Mouse (Mus musculus): ENCODE measurements around the gene March6.

The March6 gene

GRCm38 (mm10) chr15:31511406-31511771 is 19.5 kb downstream of the March6 start:
- no peak for DNase-seq

- no peak for DNase-seq
Observed at GRCm38 (mm10) chr15:31510477-31511405, 20.1 kb downstream of the March6 start.

GRCm38 (mm10) chr15:31505082-31505481 is 25.8 kb downstream of the March6 start:
- DNase-seq, result no peak

- DNase-seq, result no peak
Observed at GRCm38 (mm10) chr15:31503447-31503846, 27.4 kb downstream of the March6 start.

- DNase-seq, result no peak
Observed at GRCm38 (mm10) chr15:31502996-31503395, 27.9 kb downstream of the March6 start.

- DNase-seq, result no peak
Observed at GRCm38 (mm10) chr15:31502313-31502712, 28.5 kb downstream of the March6 start.

GRCm38 (mm10) chr15:31494803-31495202 is 36.0 kb downstream of the March6 start:
- DNase-seq, result no peak

- no peak for DNase-seq
Observed at GRCm38 (mm10) chr15:31494310-31494709, 36.5 kb downstream of the March6 start.

GRCm38 (mm10) chr15:31487407-31487806 is 43.4 kb downstream of the March6 start:
- no peak for DNase-seq

- DNase-seq, result no peak
Observed at GRCm38 (mm10) chr15:31476678-31477077, 54.2 kb downstream of the March6 start.

GRCm38 (mm10) chr15:31472645-31473574 is 57.9 kb downstream of the March6 start:
- DNase-seq, result no peak

- DNase-seq, result no peak
Observed at GRCm38 (mm10) chr15:31471529-31471928, 59.3 kb downstream of the March6 start.

- no peak for DNase-seq
Observed at GRCm38 (mm10) chr15:31469497-31469896, 61.4 kb downstream of the March6 start.

- DNase-seq, result no peak
Observed at GRCm38 (mm10) chr15:31468806-31469205, 62.0 kb downstream of the March6 start.

- DNase-seq, result no peak
Observed at GRCm38 (mm10) chr15:31466749-31467148, 64.1 kb downstream of the March6 start.

GRCm38 (mm10) chr15:31466295-31466694 is 64.6 kb downstream of the March6 start:
- DNase-seq, result no peak

GRCm38 (mm10) chr15:31465806-31466205 is 65.0 kb downstream of the March6 start:
- no peak for DNase-seq

GRCm38 (mm10) chr15:31460571-31460970 is 70.3 kb downstream of the March6 start:
- DNase-seq, result no peak

GRCm38 (mm10) chr15:31458081-31458480 is 72.8 kb downstream of the March6 start:
- no peak for DNase-seq

GRCm38 (mm10) chr15:31456381-31456780 is 74.5 kb downstream of the March6 start:
- DNase-seq, result no peak

GRCm38 (mm10) chr15:31454861-31455295 is 76.0 kb downstream of the March6 start:
- no peak for DNase-seq

- no peak for DNase-seq
Observed at GRCm38 (mm10) chr15:31454096-31454860, 76.6 kb downstream of the March6 start.
